Mouse (Mus musculus): ENCODE measurements around the gene 4933416C03Rik. TPM values are rescaled to one million over a fixed set of nuclear protein-coding genes. Genes with fewer than 3 reads are reported as not detected.

The 4933416C03Rik gene
- polyA plus RNA-seq (2014; fragmentation: Illumina TruSeq; extraction: RNeasy Lipid Tissue Mini Kit (QIAGEN cat#74804); ENCODE audit: insufficient read depth, low read depth, low replicate concordance): not detected

DNA sequence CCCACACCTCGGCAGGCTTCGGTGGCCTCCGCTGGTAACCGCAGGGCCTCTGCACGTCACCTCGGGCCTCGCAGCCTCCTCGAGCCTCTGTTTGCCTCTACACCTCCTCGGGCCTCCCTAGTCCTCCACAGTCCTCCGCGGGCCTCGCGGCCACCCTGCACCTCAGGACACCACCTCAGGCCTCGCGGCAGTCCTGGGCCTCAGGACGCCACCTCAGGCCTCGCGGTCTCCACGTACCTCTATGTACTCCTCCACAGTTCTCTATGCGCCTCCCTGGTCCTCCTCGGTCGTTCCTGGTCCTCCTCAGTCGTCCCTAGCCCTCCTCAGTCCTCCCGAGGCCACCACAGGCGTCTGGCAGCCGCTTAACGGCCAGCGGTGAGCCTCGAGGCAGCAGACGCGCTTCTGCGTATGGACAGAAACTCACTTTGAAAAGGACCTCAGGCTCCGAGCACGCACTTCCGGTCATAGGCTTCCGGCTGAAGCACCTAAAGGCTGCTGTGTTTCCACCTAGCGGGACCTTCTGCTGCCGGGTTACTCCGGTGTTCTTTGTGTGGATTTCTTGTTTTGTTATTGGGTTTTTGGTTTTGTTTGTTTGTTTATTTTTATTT, at the start of gene 4933416C03Rik:
TSS of gene 4933416C03Rik (minus strand) at position 51 of the 608 bp plus-strand sequence.

Other genes starting within 250 kb of the 4933416C03Rik start
- gene Ptprr, start 95.7 kb downstream of the 4933416C03Rik start, polyA plus RNA-seq (2014; fragmentation: Illumina TruSeq; extraction: RNeasy Lipid Tissue Mini Kit (QIAGEN cat#74804); ENCODE audit: insufficient read depth, low read depth, low replicate concordance): 1.3 TPM
- 51.2 TPM for gene Ptprb, start 161.6 kb upstream of the 4933416C03Rik start, polyA plus RNA-seq (2014; fragmentation: Illumina TruSeq; extraction: RNeasy Lipid Tissue Mini Kit (QIAGEN cat#74804); ENCODE audit: insufficient read depth, low read depth, low replicate concordance)